Mouse (Mus musculus) cerebellum, adult 2 months (tissue): ENCODE measurements around the gene Utp3. TPM values are rescaled to one million over a fixed set of nuclear protein-coding genes. Genes with fewer than 3 reads are reported as not detected.

Source experiments
- DNase-seq, 2 experiments: peaks; one replicate each; pipeline ENCODE4 v3.0.0; 2021
- H3K27ac ChIP-seq: fragments of 200-500 bp; 2 replicates; pipeline ENCODE4 v1.5.1; 2012; ENCODE audit warnings: low read length, control low read depth, inconsistent platforms; ENCODE audit not compliant: insufficient read depth
- H3K27me3 ChIP-seq: fragments of 200-500 bp; 2 replicates; pipeline ENCODE4 v1.6.1; 2012; ENCODE audit warnings: inconsistent platforms, mild to moderate bottlenecking, low read length, moderate library complexity; ENCODE audit not compliant: control insufficient read depth, insufficient read depth
- H3K4me1 ChIP-seq: fragments of 200-500 bp; 2 replicates; pipeline ENCODE4 v1.6.1; 2011; ENCODE audit warnings: low read length; ENCODE audit not compliant: control insufficient read depth, insufficient read depth
- H3K4me3 ChIP-seq: fragments of 200-500 bp; replicated peaks from 2 replicates; pipeline ENCODE3; 2011; ENCODE audit warnings: mild to moderate bottlenecking, low read depth, low read length, control low read depth; ENCODE audit not compliant: insufficient read depth
- CTCF ChIP-seq: fragments of 200-500 bp; IDR thresholded peaks from 2 replicates; pipeline ENCODE4 v1.5.1; 2011; ENCODE audit warnings: low read depth, mild to moderate bottlenecking, control low read depth, low read length, moderate library complexity, borderline replicate concordance; ENCODE audit not compliant: insufficient read depth
- POLR2A ChIP-seq: fragments of 200-500 bp; IDR thresholded peaks from 2 replicates; pipeline ENCODE4 v1.6.1; 2011; ENCODE audit warnings: low read length, control low read depth, borderline replicate concordance; ENCODE audit not compliant: insufficient read depth
- WGBS: fragments of 180-500 bp; shearing (Covaris S2); methylation state at CpG from one replicate; pipeline ENCODE4 v1.1.7; 2018; 5-methylcytosine and 5-hydroxymethylcytosine counted together
- polyA plus RNA-seq: library from polyadenylated mRNA; depleted of rRNA; stranded (reverse); fragments of >200 nt; gene quantifications from 2 replicates; pipeline ENCODE4 v1.2.3, GENCODE M21; 2012; rRNA removed

Gene Utp3
- polyA plus RNA-seq, 1 experiment = 29.9 TPM

DNA sequence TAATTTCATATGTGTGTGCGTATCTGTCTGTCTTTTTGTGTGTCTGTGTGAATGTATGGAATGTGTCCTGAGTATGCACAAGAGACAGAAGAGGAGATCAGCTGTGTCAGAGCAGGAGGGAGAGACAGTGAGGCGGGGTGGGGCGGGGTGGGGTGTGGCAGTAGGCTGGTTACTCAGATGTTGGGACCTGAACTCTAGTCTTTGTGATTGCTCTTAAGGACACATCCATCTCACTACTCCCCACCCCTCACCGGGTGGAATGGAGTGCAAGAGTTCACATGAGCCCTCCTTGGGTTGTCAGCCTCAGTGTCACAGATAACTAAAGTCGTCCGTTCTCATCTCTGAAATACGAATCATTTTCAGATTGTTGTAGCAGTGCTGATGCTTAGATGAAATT is 39.9 kb downstream of the Utp3 start:
- peaks cover 8% of the 10 kb centered on the region for H3K4me1 ChIP-seq
- H3K27ac ChIP-seq = no peak overlapping the region
- H3K4me3 ChIP-seq = no peak overlapping the region
- TF ChIP-seq CTCF (no peak), POLR2A (no peak)
- WGBS = 85% methylated on average over 7 of the region's 7 CpGs
- no peak for DNase-seq
- no peaks in the 10 kb centered on the region for H3K27me3 ChIP-seq

DNA sequence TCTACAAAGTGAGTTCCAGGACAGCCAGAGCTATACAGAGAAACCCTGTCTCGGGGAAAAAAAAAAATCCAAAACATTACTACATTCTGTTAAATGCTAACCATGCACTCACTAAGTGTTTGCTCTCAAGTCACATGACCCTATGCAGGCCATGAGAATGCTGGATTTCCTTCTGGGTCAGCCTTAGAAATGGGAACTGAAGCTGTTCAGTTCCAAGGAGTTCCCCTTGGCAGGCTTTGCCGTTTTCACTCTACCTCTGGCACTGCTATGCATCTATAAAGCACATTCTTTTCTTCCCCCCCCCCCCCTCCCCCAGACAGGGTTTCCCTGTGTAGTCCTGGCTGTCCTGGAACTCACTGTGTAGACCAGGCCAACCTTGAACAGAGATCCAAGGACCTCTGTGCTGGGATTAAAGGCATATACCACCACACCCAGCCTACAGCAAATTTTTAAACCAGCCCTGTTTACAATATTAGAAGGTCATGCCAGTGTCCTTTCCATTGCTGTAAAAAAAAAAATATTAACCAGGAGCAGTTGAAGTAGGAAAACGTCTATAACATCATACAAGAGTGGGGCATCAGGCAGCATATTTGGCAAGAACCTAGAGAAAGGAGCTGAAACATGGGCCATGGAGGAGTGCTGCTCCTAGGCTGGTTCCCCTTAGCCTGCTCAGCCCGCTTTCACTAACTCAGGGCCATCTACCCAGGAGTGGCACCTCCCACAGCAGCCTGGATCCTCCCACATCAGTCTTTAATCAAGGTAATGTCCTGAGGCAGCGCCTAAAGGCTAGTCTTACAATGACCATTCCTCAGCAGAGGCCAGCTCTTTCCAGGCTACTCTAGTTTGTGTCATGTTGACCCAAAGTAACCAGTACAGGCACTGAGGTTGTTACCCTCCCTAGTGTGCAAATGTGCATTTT is 41.5 kb downstream of the Utp3 start:
- no peak for TF ChIP-seq POLR2A
- TF ChIP-seq CTCF = no peak
- DNase-seq = no peak
- Histone ChIP-seq H3K27me3 (no peaks in the 10 kb centered on the region), H3K4me3 (no peak overlapping the region), H3K4me1 (peaks cover 5% of the 10 kb centered on the region), H3K27ac (no peak overlapping the region)
- WGBS = 68% methylated on average over 5 of the region's 5 CpGs

DNA sequence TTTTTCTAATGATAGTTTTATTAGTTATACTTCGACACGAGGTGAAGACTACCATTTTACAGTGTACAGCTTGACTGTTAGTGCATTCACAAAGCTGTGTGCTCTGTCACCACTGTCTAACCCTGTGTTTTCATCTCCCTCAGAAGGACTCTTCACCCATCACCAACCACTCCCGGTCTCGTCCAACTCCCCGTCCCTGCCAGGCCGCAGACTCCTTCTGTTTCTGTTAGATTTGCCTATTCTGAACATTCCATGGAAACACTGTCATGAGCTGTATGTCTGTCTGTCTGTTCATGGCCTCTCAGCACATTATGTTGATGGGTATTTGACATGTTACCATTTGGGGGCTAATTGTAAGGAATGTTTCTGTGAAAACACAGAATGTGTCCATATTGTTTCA is 44.7 kb downstream of the Utp3 start:
- DNase-seq = no peak
- Histone ChIP-seq H3K4me3 (no peak overlapping the region), H3K27me3 (no peaks in the 10 kb centered on the region), H3K4me1 (peaks cover 5% of the 10 kb centered on the region), H3K27ac (no peak overlapping the region)
- TF ChIP-seq CTCF (no peak), POLR2A (no peak)
- 78% methylated on average over 6 of the region's 6 CpGs for WGBS

DNA sequence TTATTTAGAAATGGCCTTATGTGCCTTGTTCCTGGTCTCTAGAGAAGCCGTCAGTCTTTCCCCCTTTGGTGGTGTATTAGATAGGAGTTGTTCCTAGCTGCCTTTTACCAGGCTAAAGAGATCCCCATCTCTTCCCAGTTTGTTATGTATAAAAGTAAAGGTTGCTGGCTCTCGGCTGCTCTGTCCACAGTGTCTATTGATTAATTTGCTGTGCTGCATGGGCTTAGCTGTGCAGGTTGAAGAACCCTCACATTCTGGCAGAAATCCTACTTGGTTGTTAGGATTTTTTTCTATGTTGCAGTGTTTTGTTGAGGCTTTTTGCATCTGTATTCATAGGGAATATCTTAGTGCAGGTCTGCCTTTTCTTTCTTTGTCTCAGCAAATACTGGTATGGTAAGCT is 47.8 kb downstream of the Utp3 start:
- Histone ChIP-seq H3K4me3 (no peak overlapping the region), H3K4me1 (peaks cover 7% of the 10 kb centered on the region; the same call in 1 of the 2 replicates), H3K27me3 (no peaks in the 10 kb centered on the region), H3K27ac (no peak overlapping the region)
- TF ChIP-seq POLR2A (no peak), CTCF (no peak)
- DNase-seq = no peak
- 69% methylated on average over 2 of the region's 2 CpGs for WGBS

DNA sequence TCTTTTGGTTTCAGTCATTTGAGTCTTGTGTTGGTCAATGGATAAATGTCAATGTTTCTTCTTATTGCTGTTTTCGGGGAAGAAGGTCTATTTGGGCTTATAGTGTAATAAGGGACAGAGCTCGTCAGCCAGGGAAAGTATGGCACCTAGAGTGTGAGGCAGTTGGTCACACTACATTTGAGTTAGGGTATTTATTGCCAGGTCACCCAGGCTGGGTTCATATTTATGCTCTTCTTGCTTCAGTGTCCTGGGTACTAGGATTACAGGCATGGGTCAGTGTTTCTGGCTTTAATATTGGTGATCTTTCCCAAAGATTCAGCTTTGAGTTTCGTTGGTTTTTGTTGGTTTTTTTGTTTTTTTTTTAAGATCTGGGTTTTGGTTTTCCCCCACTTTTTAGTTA is 48.5 kb downstream of the Utp3 start:
- no peaks in the 10 kb centered on the region for H3K27me3 ChIP-seq
- TF ChIP-seq CTCF (no peak), POLR2A (no peak)
- H3K27ac ChIP-seq = no peak overlapping the region
- no peak for DNase-seq
- H3K4me1 ChIP-seq = peaks cover 7% of the 10 kb centered on the region; the same call in 1 of the 2 replicates
- H3K4me3 ChIP-seq = no peak overlapping the region
- WGBS = 71% methylated on average over 3 of the region's 3 CpGs

DNA sequence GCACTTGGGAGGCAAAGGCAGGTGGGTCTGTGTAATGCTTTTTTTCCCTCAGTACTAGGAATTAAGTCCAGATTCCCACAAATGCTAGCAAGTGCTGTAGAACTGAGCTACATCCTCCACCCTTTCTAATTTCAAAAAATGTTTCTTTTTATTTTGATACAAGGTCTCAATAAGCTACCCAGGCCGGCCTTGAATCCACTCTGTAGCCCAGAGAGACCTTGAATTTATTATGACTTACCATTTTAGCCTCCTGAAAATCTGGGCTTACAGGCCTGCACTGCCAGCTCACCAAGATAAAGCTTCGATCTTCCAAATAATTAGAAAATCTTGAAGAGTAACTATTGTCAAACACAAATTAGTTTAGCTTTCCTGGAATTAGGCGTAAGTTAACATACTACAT is 49.8 kb downstream of the Utp3 start:
- Histone ChIP-seq H3K27me3 (no peaks in the 10 kb centered on the region), H3K4me3 (no peak overlapping the region), H3K27ac (no peak overlapping the region), H3K4me1 (peaks cover 5% of the 10 kb centered on the region; the same call in 1 of the 2 replicates)
- TF ChIP-seq POLR2A (no peak), CTCF (no peak)
- no peak for DNase-seq
- WGBS = 94% methylated on average over 3 of the region's 3 CpGs

DNA sequence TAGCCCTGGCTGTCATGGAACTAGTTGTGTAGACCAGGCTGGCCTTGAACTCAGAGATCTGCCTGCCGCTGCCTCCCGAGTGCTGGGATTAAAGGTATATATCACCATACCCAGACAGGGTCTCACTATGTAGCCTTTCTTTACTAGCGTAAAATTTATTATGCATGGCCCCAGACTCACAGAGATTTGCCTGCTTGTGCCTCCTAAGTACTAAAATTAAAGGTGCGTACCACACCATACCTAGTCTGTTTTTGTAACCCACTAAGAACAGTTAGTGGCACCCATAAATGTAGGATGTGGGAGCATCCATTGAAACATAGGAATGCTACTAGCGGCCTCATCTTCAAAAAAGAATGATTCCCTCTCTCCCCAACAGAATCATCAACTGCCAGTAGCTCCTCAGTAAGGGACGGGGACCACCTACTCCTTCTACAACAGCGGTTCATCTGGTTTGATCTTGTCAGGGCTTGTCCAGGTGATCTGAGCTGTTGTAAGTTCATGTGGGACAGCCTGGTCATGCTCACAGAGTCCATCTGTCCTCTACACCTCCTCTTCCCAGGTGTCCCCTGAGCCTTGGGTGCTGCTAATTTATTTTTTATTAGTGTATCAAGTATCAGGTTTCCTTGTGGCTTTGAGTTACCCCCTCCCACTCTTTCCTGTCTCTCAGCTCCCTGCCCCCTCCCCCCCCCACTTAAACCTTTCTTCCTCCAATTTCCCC is 50.5 kb downstream of the Utp3 start:
- no peak for DNase-seq
- H3K4me1 ChIP-seq = peaks cover 5% of the 10 kb centered on the region; the same call in 1 of the 2 replicates
- no peak overlapping the region for H3K4me3 ChIP-seq
- H3K27me3 ChIP-seq = no peaks in the 10 kb centered on the region
- 91% methylated on average over 7 of the region's 7 CpGs for WGBS
- no peak overlapping the region for H3K27ac ChIP-seq
- TF ChIP-seq CTCF (no peak), POLR2A (no peak)

Other genes with a start within 250 kb of the Utp3 start
- not detected in 2 replicates for gene Prol1, start 237.2 kb upstream of the Utp3 start, polyA plus RNA-seq
- not detected in 2 replicates for gene Amtn, start 178.4 kb upstream of the Utp3 start, polyA plus RNA-seq
- not detected in 2 replicates for gene Ambn, start 98.5 kb upstream of the Utp3 start, polyA plus RNA-seq
- gene Enam, start 66.5 kb upstream of the Utp3 start, polyA plus RNA-seq = not detected in 2 replicates
- 0.68 and 0.84 TPM in 2 replicates for gene Jchain, start 26.6 kb upstream of the Utp3 start, polyA plus RNA-seq
- gene Rufy3, start 10.6 kb downstream of the Utp3 start, polyA plus RNA-seq = 130 and 139 TPM in 2 replicates
- 113 and 120 TPM in 2 replicates for gene Grsf1, start 121.7 kb downstream of the Utp3 start, polyA plus RNA-seq
- 11.9 and 12.7 TPM in 2 replicates for gene Mob1b, start 166.4 kb downstream of the Utp3 start, polyA plus RNA-seq
- gene Dck, start 210.5 kb downstream of the Utp3 start, polyA plus RNA-seq = 16.6 and 17.3 TPM in 2 replicates